Mouse (Mus musculus) heart, adult 2 months (tissue): ENCODE measurements around the gene Msln. TPM values are rescaled to one million over a fixed set of nuclear protein-coding genes. Genes with fewer than 3 reads are reported as not detected.

Experiments used
- DNase-seq, 2 experiments: peaks; one replicate each; pipeline ENCODE4 v3.0.0; 2021
- H3K27ac ChIP-seq: fragments of 200-600 bp; 2 replicates; pipeline ENCODE4 v1.8.1; 2022
- H3K27me3 ChIP-seq: fragments of 200-500 bp; 2 replicates; pipeline ENCODE4 v1.6.1; 2012; ENCODE audit warnings: mild to moderate bottlenecking, low read length, inconsistent platforms, mixed read lengths; ENCODE audit not compliant: control insufficient read depth, insufficient read depth
- H3K36me3 ChIP-seq: fragments of 200-500 bp; 2 replicates; pipeline ENCODE4 v1.6.1; 2012; ENCODE audit warnings: low read length, inconsistent platforms; ENCODE audit not compliant: control insufficient read depth, insufficient read depth
- H3K4me1 ChIP-seq: fragments of 200-500 bp; 2 replicates; pipeline ENCODE4 v1.6.1; 2011; ENCODE audit warnings: low read length; ENCODE audit not compliant: control insufficient read depth, insufficient read depth
- H3K4me3 ChIP-seq: fragments of 200-600 bp; 2 replicates; pipeline ENCODE4 v1.8.1; 2022
- H3K79me2 ChIP-seq: fragments of 200-500 bp; replicated peaks from 2 replicates; pipeline ENCODE4 v1.6.1; 2012; ENCODE audit warnings: mild to moderate bottlenecking, inconsistent platforms, low read length, moderate library complexity, mixed read lengths; ENCODE audit not compliant: control insufficient read depth, insufficient read depth
- H3K9ac ChIP-seq: fragments of 200-500 bp; 2 replicates; pipeline ENCODE4 v1.6.1; 2012; ENCODE audit warnings: low read depth, mild to moderate bottlenecking, control low read depth, inconsistent platforms, low read length, mixed read lengths
- CTCF ChIP-seq: fragments of 200-600 bp; IDR thresholded peaks from 2 replicates; pipeline ENCODE4 v1.8.1; 2022; ENCODE audit warnings: antibody characterized with exemption, mild to moderate bottlenecking, moderate library complexity
- EP300 ChIP-seq: fragments of 200-500 bp; IDR thresholded peaks from 2 replicates; pipeline ENCODE4 v1.6.1; 2011; ENCODE audit warnings: low read depth, low read length, control low read depth; ENCODE audit not compliant: insufficient read depth
- POLR2A ChIP-seq: fragments of 200-500 bp; IDR thresholded peaks from 2 replicates; pipeline ENCODE4 v1.6.1; 2011; ENCODE audit warnings: mild to moderate bottlenecking, low read depth, low read length, control low read depth; ENCODE audit not compliant: insufficient read depth
- WGBS: fragments of 180-500 bp; shearing (Covaris S2); methylation state at CpG from one replicate; pipeline ENCODE4 v1.1.7; 2018; 5-methylcytosine and 5-hydroxymethylcytosine counted together
- intact Hi-C: fragments of 180-260 bp; cut with DNase I; formaldehyde crosslinking; loops from one replicate; pipeline ENCODE4 v1.15.1; 2025
- long read RNA-seq: library from polyadenylated mRNA; stranded (forward); transcript quantifications from one replicate; pipeline ENCODE4 v2.0.0, GENCODE M21; 2021
- polyA plus RNA-seq: library from polyadenylated mRNA; depleted of rRNA; stranded (reverse); fragments of >200 nt; gene quantifications from 2 replicates; pipeline ENCODE4 v1.2.3, GENCODE M21; 2012; rRNA removed
- total RNA-seq, 2 experiments: library from RNA; stranded (reverse); gene quantifications; 2 replicates each; pipeline ENCODE4 v1.2.3; 2021

The Msln gene
- total RNA-seq (10 to 100 TPM; 13.2 to 16.6 TPM), polyA plus RNA-seq (24.7 and 25.6 TPM in 2 replicates)
- long read RNA-seq, partial matches to known transcripts, result 3 of 10 reads
- long read RNA-seq, other reads (novel, unspliced or antisense), result 1 of 10 reads

GRCm38 (mm10) chr17:25754241-25754640, at the start of gene Msln:
TSS of gene Msln (minus strand) at chr17:25754378.
- Histone ChIP-seq H3K9ac (no peak within 1 kb of the TSS), H3K79me2 (no peaks in the 10 kb centered on the region), H3K36me3 (no peaks in the 10 kb centered on the region), H3K27ac (no peak within 1 kb of the TSS), H3K4me3 (no peak within 1 kb of the TSS), H3K4me1 (no peaks in the 10 kb centered on the region), H3K27me3 (no peaks in the 10 kb centered on the region)
- DNase-seq, result no peak
- 85% methylated on average over 9 of the region's 9 CpGs for WGBS
- TF ChIP-seq CTCF (no peak), EP300 (no peak), POLR2A (no peak)
- intact Hi-C loops, result no loop called here

- no peak overlapping the region for H3K27ac ChIP-seq
- no peaks in the 10 kb centered on the region for H3K27me3 ChIP-seq
- H3K4me3 ChIP-seq, result no peak overlapping the region
- H3K4me1 ChIP-seq, result no peaks in the 10 kb centered on the region
- intact Hi-C loops, result loop anchor here (5.0 kb wide), 2 partner anchors 236 to 326 kb away; no protein-coding TSS in a partner anchor
- WGBS, result 11% methylated on average over 10 of the region's 10 CpGs
- TF ChIP-seq POLR2A (no peak), EP300 (no peak), CTCF (no peak)
- H3K36me3 ChIP-seq, result no peaks in the 10 kb centered on the region
- H3K79me2 ChIP-seq, result no peaks in the 10 kb centered on the region
- DNase-seq, result peak; percentile 63 to 68
- no peak overlapping the region for H3K9ac ChIP-seq
Measured at GRCm38 (mm10) chr17:25802825-25803517, 48.8 kb upstream of the Msln start.

GRCm38 (mm10) chr17:25801029-25801428, 46.9 kb upstream of the Msln start:
- H3K36me3 ChIP-seq, result no peaks in the 10 kb centered on the region
- no peak overlapping the region for H3K4me3 ChIP-seq
- no peaks in the 10 kb centered on the region for H3K79me2 ChIP-seq
- peak; percentile 97 for TF ChIP-seq CTCF
- TF ChIP-seq EP300, result peak; percentile 70; the same call in 1 of the 2 replicates
- TF ChIP-seq POLR2A, result no peak
- H3K9ac ChIP-seq, result no peak overlapping the region
- H3K4me1 ChIP-seq, result peaks cover 2% of the 10 kb centered on the region
- 5% methylated on average over 6 of the region's 6 CpGs for WGBS
- H3K27ac ChIP-seq, result no peak overlapping the region
- DNase-seq, result peak; percentile 69 to 70
- no peaks in the 10 kb centered on the region for H3K27me3 ChIP-seq
- intact Hi-C loops, result loop anchor here (1.0 to 5.0 kb wide), 3 partner anchors 28 to 324 kb away; partner anchors contain the start of gene Narfl

GRCm38 (mm10) chr17:25796951-25797369, 42.8 kb upstream of the Msln start, which contains the start of gene Metrn:
TSS of gene Metrn (minus strand) at chr17:25797136.
- Histone ChIP-seq H3K79me2 (no peaks in the 10 kb centered on the region), H3K36me3 (no peaks in the 10 kb centered on the region), H3K4me1 (peaks cover 11% of the 10 kb centered on the region), H3K9ac (peak within 1 kb of the TSS; percentile 72), H3K27ac (peak within 1 kb of the TSS; percentile 55; the same call in 1 of the 2 replicates), H3K4me3 (peak within 1 kb of the TSS; percentile 65), H3K27me3 (no peaks in the 10 kb centered on the region)
- peak; percentile 91 for DNase-seq
- TF ChIP-seq POLR2A (no peak), EP300 (no peak), CTCF (no peak)
- intact Hi-C loops, result loop anchor here (1.0 kb wide), 1 partner anchor 23 kb away; no protein-coding TSS in a partner anchor
- WGBS, result under 1% methylated on average over 35 of the region's 35 CpGs

- TF ChIP-seq CTCF (no peak), EP300 (no peak), POLR2A (no peak)
- Histone ChIP-seq H3K27ac (peak overlapping the region; percentile 55; the same call in 1 of the 2 replicates), H3K27me3 (no peaks in the 10 kb centered on the region), H3K4me1 (peaks cover 13% of the 10 kb centered on the region), H3K9ac (peak overlapping the region; percentile 72), H3K79me2 (no peaks in the 10 kb centered on the region), H3K4me3 (peak overlapping the region; percentile 65), H3K36me3 (no peaks in the 10 kb centered on the region)
- WGBS, result 3% methylated on average over 37 of the region's 37 CpGs
- intact Hi-C loops, result no loop called here
- peak; percentile 66 for DNase-seq
Measured at GRCm38 (mm10) chr17:25796211-25796771, 42.1 kb upstream of the Msln start.
